Mouse (Mus musculus) MEL (cell line): ENCODE measurements around the gene Mal. TPM values are rescaled to one million over a fixed set of nuclear protein-coding genes. Genes with fewer than 3 reads are reported as not detected.

Experiments
- DNase-seq: peaks from one replicate; pipeline ENCODE4 v3.0.0; 2011; ENCODE audit warnings: low read depth, low spot score
- H3K27ac ChIP-seq: 2 replicates; pipeline ENCODE4 v1.5.1; 2012; ENCODE audit warnings: low read depth, mild to moderate bottlenecking, control low read depth, low read length, moderate library complexity; ENCODE audit not compliant: control insufficient read depth
- H3K27me3 ChIP-seq, 2 experiments: fragments of 150-350 bp in 1 of 2; sonication (generic) in 1 of 2; 2 replicates each; pipeline ENCODE4 v1.6.1; 2012; ENCODE audit warnings: low read length in 2 of 2, mild to moderate bottlenecking in 2 of 2, improper control_type of control experiment in 1 of 2, moderate library complexity in 1 of 2; ENCODE audit not compliant: insufficient read depth in 2 of 2, control insufficient read depth in 1 of 2
- H3K36me3 ChIP-seq, 2 experiments: 2 replicates each; pipeline ENCODE4 v1.6.1; 2012 to 2014; ENCODE audit warnings: low read length in 2 of 2, improper control_type of control experiment in 1 of 2, inconsistent platforms in 1 of 2, mild to moderate bottlenecking in 1 of 2; ENCODE audit not compliant: insufficient read depth in 2 of 2, control insufficient read depth in 1 of 2
- H3K4me1 ChIP-seq, 2 experiments: fragments of 150-350 bp in 1 of 2; sonication (generic) in 1 of 2; 2 replicates each; pipeline ENCODE4 v1.6.1; 2012; ENCODE audit warnings: low read length in 2 of 2, improper control_type of control experiment in 1 of 2, mild to moderate bottlenecking in 1 of 2; ENCODE audit not compliant: insufficient read depth in 2 of 2, control insufficient read depth in 1 of 2
- H3K4me3 ChIP-seq, 2 experiments: fragments of 150-350 bp in 1 of 2; sonication (generic) in 1 of 2; 2 replicates each; pipeline ENCODE4 v1.5.1; 2012; ENCODE audit warnings: low read depth in 2 of 2, low read length in 2 of 2, mild to moderate bottlenecking in 2 of 2, moderate library complexity in 2 of 2, control low read depth in 1 of 2, improper control_type of control experiment in 1 of 2; ENCODE audit not compliant: control insufficient read depth in 1 of 2, insufficient read depth in 1 of 2
- H3K79me2 ChIP-seq: 2 replicates; pipeline ENCODE4 v1.6.1; 2012; ENCODE audit warnings: mild to moderate bottlenecking, low read length, moderate library complexity; ENCODE audit not compliant: control insufficient read depth, poor library complexity, insufficient read depth
- H3K9ac ChIP-seq: 2 replicates; pipeline ENCODE4 v1.6.1; 2012; ENCODE audit warnings: low read depth, mild to moderate bottlenecking, control low read depth, low read length, moderate library complexity; ENCODE audit not compliant: control insufficient read depth, poor library complexity, severe bottlenecking
- H3K9me3 ChIP-seq: fragments of 150-350 bp; sonication (generic); replicated peaks from 2 replicates; pipeline ENCODE4 v1.6.1; 2012; ENCODE audit warnings: mild to moderate bottlenecking, low read length, improper control_type of control experiment, moderate library complexity; ENCODE audit not compliant: insufficient read depth
- CHD1 ChIP-seq: IDR thresholded peaks from 2 replicates; pipeline ENCODE4 v1.6.1; 2012; ENCODE audit warnings: low read depth, mild to moderate bottlenecking, inconsistent platforms, low read length, improper control_type of control experiment
- CHD2 ChIP-seq: IDR thresholded peaks from 2 replicates; pipeline ENCODE4 v1.6.1; 2011; ENCODE audit warnings: low read length, improper control_type of control experiment
- CTCF ChIP-seq, 3 experiments: IDR thresholded peaks in 2 of 3; conservative IDR thresholded peaks in 1 of 3; 2 replicates each; pipeline ENCODE4 v1.5.1; 2011 to 2012; ENCODE audit warnings: low read length in 3 of 3, low read depth in 2 of 3, mild to moderate bottlenecking in 2 of 3, improper control_type of control experiment in 1 of 3, inconsistent platforms in 1 of 3, mixed read lengths in 1 of 3, moderate library complexity in 1 of 3; ENCODE audit not compliant: control insufficient read depth in 1 of 3, insufficient read depth in 1 of 3, poor library complexity in 1 of 3, severe bottlenecking in 1 of 3
- E2F4 ChIP-seq: IDR thresholded peaks from 2 replicates; pipeline ENCODE4 v1.6.1; 2011; ENCODE audit warnings: low read depth, low read length, improper control_type of control experiment, borderline replicate concordance
- ETS1 ChIP-seq: IDR thresholded peaks from 2 replicates; pipeline ENCODE4 v1.6.1; 2012; ENCODE audit warnings: low read depth, mild to moderate bottlenecking, inconsistent platforms, low read length, improper control_type of control experiment, moderate library complexity
- GATA1 ChIP-seq: IDR thresholded peaks from 2 replicates; pipeline ENCODE4 v1.6.1; 2011; ENCODE audit warnings: low read depth, low read length, improper control_type of control experiment
- HCFC1 ChIP-seq: IDR thresholded peaks from 2 replicates; pipeline ENCODE4 v1.6.1; 2012; ENCODE audit warnings: low read depth, mild to moderate bottlenecking, inconsistent platforms, low read length, improper control_type of control experiment, moderate library complexity
- KAT2A ChIP-seq: conservative IDR thresholded peaks from 2 replicates; pipeline ENCODE4 v1.6.1; 2012; ENCODE audit warnings: low read depth, low read length, improper control_type of control experiment, inconsistent platforms
- MAX ChIP-seq: IDR thresholded peaks from 2 replicates; pipeline ENCODE4 v1.6.1; 2011; ENCODE audit warnings: low read length, improper control_type of control experiment
- MEF2A ChIP-seq: IDR thresholded peaks from 2 replicates; pipeline ENCODE4 v1.6.1; 2014; ENCODE audit warnings: low read depth, mild to moderate bottlenecking, inconsistent platforms, low read length, improper control_type of control experiment; ENCODE audit not compliant: poor library complexity, insufficient replicate concordance, severe bottlenecking; ENCODE audit errors: extremely low read depth
- POLR2A ChIP-seq, 2 experiments: IDR thresholded peaks; 2 replicates each; pipeline ENCODE4 v1.6.1; 2011 to 2012; ENCODE audit warnings: low read length in 2 of 2, mild to moderate bottlenecking in 2 of 2, control low read depth in 1 of 2, improper control_type of control experiment in 1 of 2, low read depth in 1 of 2, moderate library complexity in 1 of 2; ENCODE audit not compliant: control insufficient read depth in 1 of 2, insufficient read depth in 1 of 2, poor library complexity in 1 of 2
- POLR2AphosphoS2 ChIP-seq: IDR thresholded peaks from 2 replicates; pipeline ENCODE4 v1.6.1; 2011; ENCODE audit warnings: low read length, improper control_type of control experiment
- RAD21 ChIP-seq: IDR thresholded peaks from 2 replicates; pipeline ENCODE4 v1.6.1; 2011; ENCODE audit warnings: mild to moderate bottlenecking, low read depth, low read length, improper control_type of control experiment
- SMC3 ChIP-seq: IDR thresholded peaks from 2 replicates; pipeline ENCODE4 v1.6.1; 2011; ENCODE audit warnings: low read depth, low read length, improper control_type of control experiment
- TAL1 ChIP-seq: IDR thresholded peaks from 2 replicates; pipeline ENCODE4 v1.6.1; 2012; ENCODE audit warnings: mild to moderate bottlenecking, inconsistent platforms, low read length, moderate library complexity, mixed read lengths
- TBP ChIP-seq: IDR thresholded peaks from 2 replicates; pipeline ENCODE4 v1.8.0; 2011; ENCODE audit warnings: low read depth, low read length, improper control_type of control experiment
- TCF12 ChIP-seq: IDR thresholded peaks from 2 replicates; pipeline ENCODE4 v1.6.1; 2014; ENCODE audit warnings: low read depth, mild to moderate bottlenecking, inconsistent platforms, low read length, improper control_type of control experiment, moderate library complexity
- USF2 ChIP-seq, 2 experiments: IDR thresholded peaks; 2 replicates each; pipeline ENCODE4 v1.6.1; 2011 to 2012; ENCODE audit warnings: improper control_type of control experiment in 2 of 2, low read length in 2 of 2, borderline replicate concordance in 1 of 2, inconsistent platforms in 1 of 2, low read depth in 1 of 2, mild to moderate bottlenecking in 1 of 2; ENCODE audit not compliant: insufficient read depth in 1 of 2
- ZC3H11A ChIP-seq: IDR thresholded peaks from 2 replicates; pipeline ENCODE4 v1.6.1; 2012; ENCODE audit warnings: low read depth, mild to moderate bottlenecking, inconsistent platforms, low read length, improper control_type of control experiment
- ZNF384 ChIP-seq: IDR thresholded peaks from 2 replicates; pipeline ENCODE4 v1.6.1; 2012; ENCODE audit warnings: low read depth, mild to moderate bottlenecking, inconsistent platforms, low read length, improper control_type of control experiment
- polyA plus RNA-seq, 2 experiments: library from polyadenylated mRNA; stranded (reverse) in 1 of 2; unstranded in 1 of 2; fragments of >175 nt in 1 of 2; fragments of >200 nt in 1 of 2; gene quantifications; 2 replicates each; pipeline versions ENCODE4 v1.2.1 to v1.2.4; 2012; ENCODE audit warnings: low replicate concordance in 2 of 2, low read depth in 1 of 2; ENCODE audit not compliant: insufficient read length in 2 of 2, insufficient read depth in 1 of 2, missing spikeins in 1 of 2
- total RNA-seq: library from RNA; depleted of rRNA; stranded (reverse); fragments of 300-350 nt; gene quantifications from 2 replicates; pipeline ENCODE4 v1.2.3, GENCODE M21; 2012

The Mal gene
- total and polyA plus RNA-seq, 3 experiments: not detected

DNA sequence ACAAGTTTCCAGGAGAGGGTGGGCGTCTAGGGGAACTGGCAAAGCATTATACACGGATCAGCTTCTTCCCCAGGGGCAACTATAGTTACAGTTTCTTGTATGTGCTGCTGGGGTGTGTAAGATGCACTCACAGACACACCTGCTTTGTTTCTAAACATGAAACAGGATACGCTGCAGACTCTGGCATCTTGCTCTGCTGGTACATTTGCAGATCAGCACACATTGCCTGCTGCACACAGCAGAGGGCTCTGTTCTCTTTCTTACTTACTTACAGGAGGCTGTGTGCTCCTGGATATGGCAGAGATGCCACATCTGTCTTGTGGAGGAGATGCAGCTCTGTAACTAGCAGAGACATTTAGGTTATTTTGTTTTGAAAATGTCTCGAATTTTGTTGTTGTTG is 65.7 kb downstream of the Mal start:
- Histone ChIP-seq H3K36me3 (peaks cover 0 to 8% of the 10 kb centered on the region in 2 experiments), H3K4me1 (peaks cover 0 to 14% of the 10 kb centered on the region in 2 experiments; a peak in 2 of 4 replicates), H3K79me2 (peaks cover 24% of the 10 kb centered on the region), H3K9me3 (no peaks in the 10 kb centered on the region), H3K27ac (no peak overlapping the region), H3K27me3 (no peaks in the 10 kb centered on the region), H3K4me3 (no peak overlapping the region), H3K9ac (no peak overlapping the region)
- TF ChIP-seq SMC3 (0 out of 2 replicates have a peak, but pooled peaks have one; percentile 18), CTCF (IDR thresholded peaks at IDR 0.05 in 2 of 3, conservative IDR thresholded peaks at IDR 0.05 in 1 of 3; ENCODE audit: control insufficient read depth in 1 of 3, insufficient read depth in 1 of 3, low read depth in 2 of 3, low read length in 3 of 3, poor library complexity in 1 of 3, severe bottlenecking in 1 of 3) (peak in 2 of 3 experiments; percentile 11 to 30; a peak in 2 of 6 replicates), MEF2A (no peak)
- DNase-seq: peak; percentile 33

DNA sequence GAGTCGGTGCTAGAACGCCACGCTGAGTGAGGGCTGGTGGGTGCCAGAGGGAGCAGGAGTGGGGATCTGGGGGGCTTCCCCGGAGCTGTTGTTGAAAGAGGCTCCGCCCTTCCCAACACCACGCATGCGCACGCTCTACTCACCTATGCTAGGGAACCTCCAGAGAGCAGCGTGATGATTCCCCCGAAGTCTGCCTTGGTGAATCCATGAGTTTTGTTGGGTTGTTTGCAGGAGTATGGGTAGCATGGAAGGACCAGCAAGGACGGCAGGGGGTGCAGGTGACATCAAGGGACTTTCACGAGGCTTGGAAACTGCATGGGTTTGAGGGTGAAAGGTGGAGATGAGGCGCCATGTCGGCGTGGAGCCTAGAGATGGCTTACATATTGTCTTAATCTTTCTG is 66.3 kb downstream of the Mal start:
- TF ChIP-seq POLR2AphosphoS2 (no peak), ZNF384 (no peak), E2F4 (no peak), ETS1 (no peak), HCFC1 (no peak), TAL1 (no peak), CTCF (IDR thresholded peaks at IDR 0.05 in 2 of 3, conservative IDR thresholded peaks at IDR 0.05 in 1 of 3; ENCODE audit: control insufficient read depth in 1 of 3, insufficient read depth in 1 of 3, low read depth in 2 of 3, low read length in 3 of 3, poor library complexity in 1 of 3, severe bottlenecking in 1 of 3) (no peak), USF2 (IDR thresholded peaks at IDR 0.05; ENCODE audit: borderline replicate concordance in 1 of 2, insufficient read depth in 1 of 2, low read depth in 1 of 2, low read length in 2 of 2) (no peak), TCF12 (no peak), TBP (no peak), CHD1 (no peak), KAT2A (no peak), CHD2 (no peak), GATA1 (no peak), MAX (no peak), RAD21 (no peak), POLR2A (IDR thresholded peaks at IDR 0.05; ENCODE audit: control insufficient read depth in 1 of 2, insufficient read depth in 1 of 2, low read depth in 1 of 2, low read length in 2 of 2, poor library complexity in 1 of 2) (no peak), ZC3H11A (no peak)
- Histone ChIP-seq H3K27me3 (no peaks in the 10 kb centered on the region), H3K79me2 (peaks cover 24% of the 10 kb centered on the region), H3K27ac (no peak overlapping the region), H3K4me3 (no peak overlapping the region), H3K9me3 (no peaks in the 10 kb centered on the region), H3K36me3 (peaks cover 0 to 8% of the 10 kb centered on the region in 2 experiments), H3K4me1 (peaks cover 0 to 14% of the 10 kb centered on the region in 2 experiments; a peak in 2 of 4 replicates), H3K9ac (no peak overlapping the region)
- DNase-seq: no peak
